Mouse (Mus musculus) natural killer cell, adult 2 months (primary cell): ENCODE data around the gene Hsd17b14.
"Not testable (repeated sequence)": the region's sequence is repeated elsewhere in the genome, so short reads cannot be mapped to it uniquely, and the experiment has no call there.

Experiments used
- DNase-seq, 2 experiments: peaks; one replicate each; pipeline ENCODE4 v3.0.0; 2022; ENCODE audit warnings: low spot score in 2 of 2

The Hsd17b14 gene

DNA sequence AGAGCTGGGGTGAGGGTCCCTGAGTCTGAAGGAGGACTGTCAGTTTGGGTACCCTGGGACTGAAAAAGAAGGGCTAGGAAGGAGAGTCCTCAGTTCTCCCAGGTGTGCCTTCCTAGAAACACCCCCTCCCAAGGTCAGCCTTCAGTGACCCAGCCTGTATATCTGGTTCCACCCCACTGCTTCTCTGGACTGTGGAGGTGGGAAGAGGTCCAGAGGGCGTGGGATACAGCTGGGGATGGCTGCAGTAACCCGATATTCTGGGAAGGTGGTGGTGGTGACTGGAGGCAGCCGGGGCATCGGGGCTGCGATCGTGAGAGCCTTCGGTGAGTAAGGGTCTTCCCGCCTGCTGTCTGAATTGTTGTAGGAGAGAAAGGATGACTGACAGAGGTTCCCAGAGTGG, at the start of gene Hsd17b14:
Gene Hsd17b14 (plus strand): TSS at position 150 of the 400 bp plus-strand sequence.
- DNase-seq: no peak

DNA sequence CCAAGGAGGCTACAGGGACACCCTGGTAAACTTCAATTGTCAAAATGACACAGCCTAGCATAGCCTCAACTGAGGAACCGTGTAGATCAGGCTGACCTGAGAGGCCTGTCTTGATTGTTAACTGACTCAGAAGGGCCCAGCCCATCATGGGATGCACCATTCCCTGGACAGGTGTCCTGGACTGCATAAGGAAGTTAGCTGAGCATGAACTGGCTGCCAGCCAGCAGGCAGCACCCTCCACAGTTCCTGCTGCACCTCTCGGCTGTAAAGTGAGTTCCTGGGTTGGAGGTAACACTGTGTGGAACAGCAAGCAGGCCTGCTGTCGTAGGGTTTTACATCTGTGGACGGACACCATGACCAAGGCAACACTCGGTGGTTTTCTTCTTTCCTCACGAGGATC, 47.1 kb upstream of the Hsd17b14 start:
- no peak for DNase-seq

DNA sequence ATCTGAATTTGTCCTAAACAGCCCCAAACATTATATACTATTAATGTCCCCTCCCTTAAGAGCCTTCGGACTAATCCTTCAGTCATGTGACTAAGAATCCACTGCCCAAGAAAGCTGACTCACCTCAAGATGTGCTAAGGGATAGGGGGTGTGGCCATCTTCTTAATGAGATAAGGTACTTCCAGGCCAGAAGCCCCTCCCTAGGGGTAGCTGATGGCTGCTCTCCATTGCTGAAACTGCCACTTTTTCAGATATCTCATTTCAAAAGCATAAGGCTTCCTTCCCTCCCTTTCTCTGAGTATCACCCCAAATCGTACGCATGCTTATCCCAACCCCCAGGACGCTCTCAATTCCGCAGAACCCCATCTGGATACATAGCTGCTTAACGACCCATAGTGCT, 46.1 kb upstream of the Hsd17b14 start:
- no peak for DNase-seq

DNA sequence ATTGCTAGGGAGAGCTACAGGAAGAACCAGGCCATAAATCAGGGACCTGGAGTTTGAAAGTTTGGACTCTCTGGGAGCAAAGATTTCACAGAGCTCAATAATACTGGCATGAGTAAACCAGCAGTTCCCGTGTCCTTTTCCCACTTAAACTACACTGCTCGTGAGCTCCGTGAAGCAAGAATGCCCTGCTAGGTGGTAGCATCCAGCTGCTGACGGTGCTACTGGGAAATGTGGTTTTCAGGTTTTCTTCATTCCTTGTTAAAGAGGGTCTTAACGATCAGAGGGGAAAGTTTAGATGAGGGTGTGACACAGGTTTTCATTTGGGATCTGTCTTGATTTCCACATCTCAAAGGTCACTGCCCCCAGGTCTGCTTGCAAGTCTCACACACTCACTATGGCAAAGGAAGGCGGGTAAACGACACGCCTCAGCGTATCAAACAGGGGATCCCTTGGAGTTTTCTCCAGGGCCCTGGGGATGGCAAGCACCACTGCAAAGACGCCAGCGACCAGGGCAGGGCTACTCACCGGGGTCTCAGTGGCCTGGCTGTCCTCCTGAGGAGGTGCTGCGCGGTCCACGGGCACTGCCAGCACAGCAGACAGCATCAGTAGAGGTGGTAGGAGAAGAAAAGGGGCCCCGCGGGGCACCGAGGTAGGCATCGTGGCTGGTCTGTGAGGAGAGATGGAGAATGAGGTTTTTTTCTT, 45.4 kb upstream of the Hsd17b14 start:
- DNase-seq: no peak

DNA sequence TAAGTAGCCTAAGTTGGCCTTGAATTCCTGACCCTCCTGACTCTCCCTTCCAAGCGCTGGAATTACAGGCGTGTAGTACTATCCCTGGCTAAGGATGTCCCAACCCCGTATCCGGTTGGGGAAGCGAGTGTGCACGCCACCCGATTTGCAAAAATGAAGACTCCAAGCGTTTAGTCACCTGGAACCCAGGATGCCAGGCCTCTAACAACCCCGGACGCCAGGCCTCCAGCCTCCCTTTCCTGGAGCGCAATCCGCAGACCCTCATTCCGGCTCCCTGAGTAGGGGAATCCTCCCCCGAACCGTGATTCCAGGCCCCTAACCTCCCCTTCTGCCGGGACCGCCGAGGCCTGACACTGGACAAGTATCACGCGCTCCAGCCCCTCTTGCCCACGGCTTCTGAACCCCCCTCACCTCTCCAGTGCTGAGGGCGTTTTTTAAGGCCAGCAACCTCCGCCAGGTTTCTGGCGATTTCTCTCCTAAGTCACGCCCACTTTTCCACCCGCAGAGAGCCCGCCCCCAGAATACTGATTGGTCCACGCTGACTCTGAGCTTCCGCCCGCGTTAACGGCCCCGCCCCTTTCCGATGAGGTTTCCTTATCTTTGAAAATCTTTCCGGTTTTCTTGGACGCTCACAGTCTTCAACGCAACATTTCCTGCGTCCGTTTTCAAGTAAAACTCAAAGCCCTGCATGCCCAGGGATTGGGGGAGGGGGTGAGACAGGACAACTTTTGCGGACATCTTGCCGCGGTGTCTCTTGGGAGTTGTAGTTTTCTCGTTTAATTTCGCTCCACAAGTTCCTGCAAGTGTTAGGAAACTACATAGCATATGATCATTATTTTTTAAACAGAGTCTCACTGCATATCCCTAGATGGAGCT, 44.5 kb upstream of the Hsd17b14 start, which contains the start of gene Nucb1:
Gene Nucb1 (minus strand): TSS at position 495 of the 876 bp plus-strand sequence.
- DNase-seq: peak; percentile 89 to 91

DNA sequence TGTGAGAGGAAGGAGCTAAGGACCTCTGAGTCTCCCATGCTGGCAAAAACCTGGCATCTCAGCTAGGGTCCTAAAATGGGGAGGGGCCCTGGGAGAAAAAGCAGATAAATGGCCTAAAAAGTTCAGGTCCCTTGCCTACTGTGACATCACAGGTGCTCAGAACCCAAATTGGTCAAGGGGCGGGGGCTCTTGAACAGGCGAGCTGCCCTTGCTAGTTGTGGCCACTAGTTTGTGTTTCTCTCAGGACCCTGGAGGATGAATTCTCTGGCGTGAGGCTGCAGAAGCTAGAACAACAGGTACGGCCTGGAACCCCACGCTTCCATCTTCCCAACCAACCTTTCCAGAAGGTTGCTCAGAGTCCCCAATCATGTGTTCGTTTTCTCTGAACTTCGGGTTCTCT, 40.3 kb upstream of the Hsd17b14 start:
- DNase-seq: no peak

DNA sequence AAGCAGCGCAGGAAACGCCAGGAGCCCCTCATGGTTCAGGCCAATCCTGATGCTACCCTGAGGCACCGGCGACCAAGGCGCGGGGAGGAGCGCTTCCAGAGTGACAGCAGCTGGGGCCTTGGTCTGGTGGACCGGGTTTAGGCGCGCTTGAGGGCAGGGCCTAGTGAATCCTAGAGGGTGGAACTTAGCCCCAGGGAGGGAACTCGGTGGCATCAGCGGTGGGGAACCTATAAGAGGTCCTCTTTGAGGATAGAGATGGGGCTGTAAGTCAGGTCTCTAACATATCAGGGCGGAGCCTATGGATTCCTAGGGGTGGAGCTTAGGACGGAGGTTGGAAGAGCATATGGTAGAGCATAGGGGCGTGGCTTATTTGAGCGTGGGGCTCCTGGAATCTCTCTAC, 39.3 kb upstream of the Hsd17b14 start:
- no peak for DNase-seq

- not testable (repeated sequence) for DNase-seq
These were observed 37.8 kb upstream of the Hsd17b14 start for GRCm38 (mm10) chr7:45516846-45517245.

DNA sequence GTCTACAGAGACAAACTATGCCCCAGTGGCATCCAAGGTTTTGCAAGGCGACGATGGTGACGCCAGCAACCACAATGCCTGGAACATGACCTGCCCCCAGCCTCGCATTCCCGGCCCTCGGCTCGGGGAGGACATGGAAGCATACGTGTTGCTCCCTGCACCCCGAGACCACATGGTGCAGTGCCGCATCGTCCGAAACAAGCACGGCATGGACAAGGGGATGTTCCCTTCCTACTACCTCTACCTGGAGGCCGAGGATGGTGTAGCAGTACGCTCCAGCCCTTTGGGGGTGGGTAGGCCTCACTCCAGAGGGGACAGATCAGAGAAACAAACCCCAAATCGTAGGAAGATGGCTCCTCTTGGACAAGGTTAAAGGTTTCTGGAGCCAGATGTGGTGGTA, 36.1 kb upstream of the Hsd17b14 start:
- no peak for DNase-seq

- DNase-seq: no peak
These were observed 35.2 kb upstream of the Hsd17b14 start for GRCm38 (mm10) chr7:45519345-45520120.

GRCm38 (mm10) chr7:45520605-45521004, 34.1 kb upstream of the Hsd17b14 start:
- DNase-seq: no peak

- peak; percentile 90 to 93 for DNase-seq
These were observed 32.9 kb upstream of the Hsd17b14 start for GRCm38 (mm10) chr7:45521728-45522184.

DNA sequence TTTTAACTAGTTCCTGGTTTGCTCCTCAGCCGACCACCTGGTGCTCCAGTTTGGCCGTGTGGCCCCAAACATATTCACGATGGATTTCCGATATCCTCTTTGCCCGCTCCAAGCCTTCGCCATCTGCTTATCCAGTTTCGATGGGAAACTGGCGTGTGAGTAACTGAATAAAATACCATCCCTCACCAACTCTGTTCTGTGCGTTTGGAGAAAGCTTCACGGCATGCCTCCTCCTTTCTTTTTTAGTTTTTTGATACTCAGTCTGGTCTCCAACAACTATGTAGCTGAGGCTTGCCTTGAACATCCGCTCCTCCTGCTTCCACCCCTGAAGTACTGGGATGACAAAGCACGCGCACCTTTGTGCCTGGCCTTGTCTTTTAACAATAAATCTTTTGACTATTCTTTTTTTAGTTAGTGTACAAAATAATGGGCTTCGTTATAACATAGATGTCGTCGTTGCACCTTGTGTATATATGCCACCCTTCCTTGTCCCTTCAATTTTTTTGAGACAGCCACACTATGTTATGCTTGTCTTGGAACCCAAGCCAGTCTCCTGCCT, 32.4 kb upstream of the Hsd17b14 start:
- no peak for DNase-seq

DNA sequence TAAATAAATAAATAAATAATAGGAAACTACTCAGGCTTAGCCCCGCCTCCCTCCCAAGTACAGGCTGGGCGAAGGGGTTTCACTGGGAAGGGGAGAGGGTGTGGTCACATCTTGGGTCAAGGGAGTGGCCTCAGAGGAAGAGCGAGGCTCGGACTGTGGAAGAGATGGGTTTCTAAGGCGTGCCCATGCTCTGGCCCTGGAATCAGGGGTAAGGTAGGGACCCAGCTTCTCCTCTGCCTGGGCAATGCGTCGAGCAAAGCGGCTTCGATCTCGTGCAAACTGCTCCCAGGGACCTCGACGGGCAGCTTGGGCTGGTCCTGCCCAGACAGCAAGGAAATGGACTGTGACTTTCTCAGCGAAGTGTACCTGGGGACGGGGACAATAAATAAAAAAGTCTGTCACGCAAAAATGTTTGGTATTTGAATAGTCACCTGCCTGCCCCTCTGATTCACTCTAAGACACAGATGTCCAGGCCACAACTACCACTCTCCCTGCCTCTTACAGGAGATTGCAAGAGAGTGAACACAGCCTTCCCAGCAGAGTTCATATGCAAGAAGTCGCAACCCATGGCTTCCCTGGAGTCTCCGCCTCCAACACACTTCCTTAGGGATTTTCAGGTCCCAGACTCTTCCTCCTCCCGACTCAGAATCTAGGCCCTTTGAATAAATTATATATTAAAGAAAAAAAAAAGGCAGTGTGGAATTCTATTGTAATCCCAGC, 31.6 kb upstream of the Hsd17b14 start:
- no peak for DNase-seq

DNA sequence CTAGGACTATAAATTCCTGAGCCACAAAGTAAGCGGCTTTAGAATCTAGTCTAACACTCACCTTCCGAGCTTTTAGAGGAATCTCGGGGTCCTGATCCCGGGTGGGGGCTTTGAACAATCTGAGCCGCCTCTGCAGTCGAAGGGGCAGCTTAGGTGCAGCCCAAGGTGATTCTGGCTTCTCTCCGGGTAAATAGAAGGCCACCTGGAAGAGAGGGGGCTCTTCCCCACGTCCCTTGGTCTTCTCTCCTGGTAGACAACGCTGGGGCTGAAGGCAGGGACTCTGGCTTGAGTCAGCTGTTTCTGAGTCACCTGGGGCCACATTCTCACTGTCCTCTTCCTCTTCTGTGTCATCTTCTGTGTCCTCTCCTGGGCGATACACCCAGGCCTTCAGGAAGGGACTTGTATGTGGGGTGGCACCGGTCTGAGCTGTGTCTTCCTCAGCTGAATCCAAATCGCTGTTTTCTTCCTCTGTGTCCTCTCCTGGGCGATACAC, 31.0 kb upstream of the Hsd17b14 start:
- DNase-seq: no peak

- DNase-seq: peak in 1 of 2 experiments; percentile 24
These were observed 29.7 kb upstream of the Hsd17b14 start for GRCm38 (mm10) chr7:45524841-45525621.

DNA sequence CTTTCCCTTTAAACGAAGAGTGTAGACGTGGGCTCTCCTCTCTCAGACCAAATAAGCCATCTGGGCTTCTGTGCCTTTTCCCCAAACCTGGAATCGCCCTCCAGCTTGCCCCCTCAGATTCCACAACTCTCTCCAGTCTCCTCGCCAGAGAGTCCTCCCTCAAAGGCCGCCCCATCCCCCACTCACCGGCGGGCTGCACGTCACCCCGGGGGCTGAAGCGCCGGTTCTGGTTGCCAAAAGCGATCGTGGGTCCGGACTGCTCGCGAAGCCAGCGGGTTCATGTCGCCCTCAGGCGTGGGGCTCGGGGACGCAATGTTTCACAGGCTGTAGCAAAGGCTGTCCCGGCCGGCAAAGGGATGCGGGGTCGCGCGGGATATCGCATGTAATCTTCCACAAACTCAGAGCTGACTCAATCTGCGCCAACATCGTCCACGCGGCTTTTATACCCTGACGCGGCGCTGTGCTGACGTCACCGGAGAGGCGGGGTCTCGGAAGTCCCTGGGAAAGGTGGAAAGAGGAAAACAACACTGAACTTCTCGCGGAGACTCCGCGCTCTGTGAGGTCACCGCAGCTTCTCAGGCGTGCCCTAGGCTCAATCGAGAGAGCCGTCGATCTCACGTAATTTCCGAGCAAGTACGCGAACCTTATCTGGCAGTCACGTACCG, 28.8 kb upstream of the Hsd17b14 start, which contains the start of the genes Ppp1r15a and Plekha4:
Gene Ppp1r15a (minus strand): TSS at position 460 of the 665 bp plus-strand sequence.
Gene Plekha4 (plus strand): TSS at position 522 of the 665 bp plus-strand sequence.
- peak; percentile 97 to 98 for DNase-seq

DNA sequence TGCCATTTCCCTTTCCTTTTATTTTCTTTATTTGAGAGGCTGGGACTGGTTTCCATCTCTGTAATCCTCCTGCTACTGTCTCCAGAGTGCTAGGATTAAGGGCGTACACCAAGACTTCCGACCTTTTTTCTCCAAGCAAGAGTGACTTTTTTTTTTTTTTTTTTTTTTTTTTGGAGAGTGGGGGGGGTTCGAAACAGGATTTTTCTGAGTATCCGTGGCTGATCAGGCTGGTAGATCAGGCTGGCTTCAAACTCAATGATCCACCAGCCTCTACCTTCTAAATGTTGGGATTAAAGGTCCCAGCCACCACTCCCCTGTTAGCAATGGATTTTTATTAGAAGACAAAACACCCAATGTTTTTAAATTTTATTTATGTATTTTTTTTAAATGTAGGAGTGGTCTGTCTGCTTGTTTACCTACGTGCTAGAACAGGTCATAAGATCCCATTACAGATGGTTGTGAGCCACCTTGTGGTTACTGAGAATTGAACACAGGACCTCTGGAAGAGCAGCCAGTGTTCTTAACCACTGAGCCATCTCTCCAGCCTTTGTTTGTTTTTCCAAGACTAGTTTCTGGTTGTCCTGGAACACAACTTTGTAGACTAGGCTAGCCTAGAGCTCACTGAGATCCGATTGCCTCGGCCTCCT, 28.1 kb upstream of the Hsd17b14 start:
- peak; percentile 35 to 50 for DNase-seq

GRCm38 (mm10) chr7:45527169-45527568, 27.5 kb upstream of the Hsd17b14 start:
- not testable (repeated sequence) for DNase-seq
